Mouse (Mus musculus) large intestine, adult 2 months (tissue): ENCODE measurements at regions not wholly inside any gene's neighbourhood (a gene's known extent, or its start where the extent isn't known, plus 50 kb on each side); places are given as distances from the start of the nearest gene placed in this dataset.
A peak's percentile ranks its signal among the peaks of the same experiment; 100 is the strongest.

Experiments
- DNase-seq: peaks from one replicate; pipeline ENCODE4 v3.0.0-alpha.2; 2012; ENCODE audit warnings: low read depth, low spot score
- WGBS: fragments of 180-500 bp; shearing (Covaris S2); methylation state at CpG from one replicate; pipeline ENCODE4 v1.1.7; 2018; 5-methylcytosine and 5-hydroxymethylcytosine counted together

DNA sequence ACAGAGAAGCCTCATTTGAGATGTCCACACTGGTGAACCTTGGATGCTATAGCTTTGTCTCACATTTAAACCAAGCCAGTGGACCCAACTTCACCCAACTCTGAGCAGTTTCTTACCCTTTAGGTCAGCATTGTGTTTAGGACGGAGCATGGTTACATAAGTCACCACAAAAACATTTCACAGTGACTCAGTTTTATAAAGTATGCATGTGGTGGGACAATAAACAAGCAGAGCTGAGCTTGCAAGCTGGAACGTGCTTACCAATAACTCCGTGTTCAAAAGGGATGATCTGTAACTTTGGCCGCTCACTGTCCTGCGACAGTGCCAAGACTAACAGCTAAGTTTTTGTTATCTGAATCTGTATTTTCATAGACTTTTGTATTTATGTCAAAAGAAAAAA lies 587.8 kb downstream of the Epha4 start:
- 75% methylated on average over 5 of the region's 5 CpGs for WGBS
- no peak for DNase-seq

DNA sequence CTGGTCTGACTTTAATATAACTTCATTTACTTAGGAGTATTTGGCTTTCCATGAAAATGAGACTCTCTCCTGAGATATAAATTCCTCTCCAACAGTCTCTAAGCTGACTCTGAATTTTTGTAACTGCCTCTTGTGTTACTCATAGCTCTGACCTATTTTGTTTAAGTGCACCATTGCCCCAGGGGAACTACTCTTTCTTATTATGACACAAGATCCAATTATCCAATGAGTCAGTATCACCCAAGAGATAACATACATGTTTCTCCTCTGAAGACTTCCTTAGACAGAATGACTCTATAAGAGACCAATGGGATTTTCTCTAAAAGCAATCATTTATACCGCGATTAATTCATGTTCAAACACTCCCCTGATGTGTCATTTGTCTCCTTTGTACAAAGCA lies 586.9 kb downstream of the Epha4 start:
- no peak for DNase-seq
- WGBS: 95% methylated on average over 2 of the region's 2 CpGs

DNA sequence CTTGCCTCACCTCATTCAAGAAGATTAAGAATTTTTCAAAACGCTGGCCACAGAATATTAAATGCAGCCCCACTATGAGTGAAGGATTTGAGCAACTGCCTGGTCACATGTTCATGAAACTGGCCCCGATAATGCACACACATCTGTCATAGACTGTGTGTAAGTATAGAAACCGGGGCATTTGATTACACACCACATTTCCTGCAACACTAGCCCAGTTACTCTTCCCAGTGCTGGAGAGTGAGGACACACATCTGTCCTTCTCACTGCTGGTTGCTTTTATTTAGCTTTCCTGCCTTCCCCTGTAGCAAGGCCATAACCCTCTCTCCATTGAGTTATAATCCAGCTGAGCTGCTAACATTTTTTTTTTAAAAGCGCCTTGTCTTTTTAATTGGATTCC lies 581.4 kb downstream of the Epha4 start:
- no peak for DNase-seq
- 71% methylated on average over 4 of the region's 4 CpGs for WGBS

DNA sequence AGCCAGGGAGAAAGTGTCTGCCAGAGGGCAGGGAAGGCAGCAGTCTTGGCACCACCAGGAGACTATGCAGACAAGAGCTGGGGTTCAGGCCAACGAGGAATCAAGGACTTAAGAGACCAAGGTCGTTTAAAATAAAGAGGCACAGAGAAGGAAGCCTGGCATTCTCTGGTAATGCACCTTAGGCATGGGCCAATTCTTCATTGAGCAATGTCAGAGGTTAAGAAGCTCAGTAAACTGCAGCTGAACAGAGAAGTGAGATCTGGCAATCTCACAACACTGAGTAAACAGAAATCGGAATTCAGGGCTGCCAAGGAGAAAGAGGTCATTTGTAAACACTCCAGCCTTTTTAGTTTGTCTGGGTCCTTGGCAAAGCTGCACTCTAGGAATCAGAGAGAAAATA lies 572.2 kb downstream of the Epha4 start:
- WGBS: 2% methylated on average over 3 of the region's 3 CpGs
- no peak for DNase-seq

DNA sequence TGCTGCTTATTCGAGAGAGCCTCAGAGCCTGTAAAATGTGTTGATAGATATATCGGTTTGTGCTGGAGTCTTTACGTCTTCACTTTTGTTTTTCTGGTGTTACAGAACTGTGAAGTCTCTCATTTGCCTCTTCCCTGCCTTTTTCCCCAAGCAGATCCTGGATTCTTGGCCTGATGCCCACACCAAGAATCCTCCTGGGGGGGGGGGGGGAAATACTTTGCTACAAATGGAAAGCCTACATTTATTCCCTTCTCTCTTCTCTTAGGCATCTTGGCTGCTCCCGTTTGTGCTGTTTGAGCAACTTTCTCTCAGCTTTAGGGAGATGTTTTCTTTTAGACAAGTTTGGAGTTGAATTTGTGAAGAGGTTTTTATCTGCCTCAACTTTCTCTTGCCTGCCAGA lies 570.8 kb downstream of the Epha4 start:
- WGBS: 75% methylated on average over 4 of the region's 4 CpGs
- no peak for DNase-seq

DNA sequence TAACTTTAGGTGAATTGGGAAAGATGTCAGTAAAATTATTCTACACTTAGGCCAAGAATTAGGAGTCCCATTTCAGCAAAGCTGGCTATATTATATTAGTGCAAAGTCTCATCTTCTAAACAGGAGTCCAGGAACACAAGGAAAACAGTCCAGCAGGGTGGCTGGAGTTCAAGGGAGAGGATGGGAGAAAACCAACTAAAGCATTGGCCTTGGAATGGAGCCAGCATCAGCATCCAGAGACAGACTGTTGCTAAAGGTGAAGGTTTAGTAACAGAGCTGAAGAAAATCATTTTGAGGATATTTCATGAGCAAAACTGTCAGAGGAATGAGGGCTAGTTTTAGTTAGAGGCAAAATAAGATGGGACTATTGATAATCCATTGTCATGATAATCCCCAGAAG lies 559.9 kb downstream of the Epha4 start:
- no peak for DNase-seq

DNA sequence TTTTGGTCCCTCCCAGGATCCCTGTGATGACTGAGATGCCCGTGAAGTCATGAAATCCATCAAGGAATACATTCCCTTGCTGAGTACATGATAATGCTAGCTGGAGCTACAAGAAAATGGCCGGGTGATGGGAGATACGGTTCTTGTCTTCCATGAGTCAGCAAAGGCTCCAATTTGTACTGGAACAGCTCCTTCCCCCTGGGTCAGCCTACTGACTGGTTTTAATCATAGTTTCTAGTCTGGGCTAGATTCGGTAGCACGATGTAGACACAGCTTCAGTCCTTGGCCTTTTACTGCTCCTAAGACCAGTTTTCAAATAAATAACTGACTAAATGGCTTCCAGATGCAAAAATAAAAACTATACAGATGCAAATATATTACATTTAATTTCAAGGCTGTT lies 557.5 kb downstream of the Epha4 start:
- DNase-seq: no peak
- 91% methylated on average over 5 of the region's 5 CpGs for WGBS

DNA sequence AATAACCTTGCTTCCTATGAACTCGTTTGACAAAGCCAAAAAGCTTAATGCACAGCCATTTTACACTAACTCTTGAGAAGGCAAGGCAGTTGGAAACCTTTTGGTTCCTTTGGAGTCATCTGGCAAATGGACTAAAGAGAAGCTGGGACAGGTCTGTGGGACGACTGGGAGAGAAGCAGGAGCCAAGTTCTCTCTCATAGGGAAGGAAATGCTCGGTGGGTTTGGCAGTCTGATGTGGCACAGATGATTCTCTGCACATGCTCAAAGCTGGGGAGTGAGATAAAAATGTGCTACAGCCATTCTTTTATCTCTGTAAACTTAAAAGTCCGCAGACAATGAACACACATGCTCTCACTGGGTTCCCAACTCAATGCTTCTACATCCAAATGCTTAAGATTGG lies 556.2 kb downstream of the Epha4 start:
- DNase-seq: no peak
- 59% methylated on average over 4 of the region's 4 CpGs for WGBS

DNA sequence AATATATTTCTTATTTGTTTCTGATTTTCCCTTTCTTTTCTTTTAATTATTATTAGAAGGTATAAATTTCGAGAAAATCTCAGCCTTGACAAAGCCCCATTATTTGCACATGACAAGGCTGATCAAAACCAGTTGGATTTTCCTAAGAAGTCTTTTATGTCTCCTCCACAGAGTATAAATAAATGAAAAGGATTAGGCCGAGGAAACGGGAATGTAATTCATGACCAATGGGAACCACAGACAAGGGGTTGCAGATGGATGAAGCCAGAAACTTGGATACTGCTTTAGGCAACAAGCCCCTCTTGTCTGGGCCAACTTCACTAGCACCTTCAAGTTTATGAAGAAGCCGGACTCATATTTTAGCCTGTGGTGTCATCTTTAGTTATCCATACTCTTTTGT lies 542.4 kb downstream of the Epha4 start:
- DNase-seq: no peak
- WGBS: 79% methylated on average over 4 of the region's 4 CpGs

DNA sequence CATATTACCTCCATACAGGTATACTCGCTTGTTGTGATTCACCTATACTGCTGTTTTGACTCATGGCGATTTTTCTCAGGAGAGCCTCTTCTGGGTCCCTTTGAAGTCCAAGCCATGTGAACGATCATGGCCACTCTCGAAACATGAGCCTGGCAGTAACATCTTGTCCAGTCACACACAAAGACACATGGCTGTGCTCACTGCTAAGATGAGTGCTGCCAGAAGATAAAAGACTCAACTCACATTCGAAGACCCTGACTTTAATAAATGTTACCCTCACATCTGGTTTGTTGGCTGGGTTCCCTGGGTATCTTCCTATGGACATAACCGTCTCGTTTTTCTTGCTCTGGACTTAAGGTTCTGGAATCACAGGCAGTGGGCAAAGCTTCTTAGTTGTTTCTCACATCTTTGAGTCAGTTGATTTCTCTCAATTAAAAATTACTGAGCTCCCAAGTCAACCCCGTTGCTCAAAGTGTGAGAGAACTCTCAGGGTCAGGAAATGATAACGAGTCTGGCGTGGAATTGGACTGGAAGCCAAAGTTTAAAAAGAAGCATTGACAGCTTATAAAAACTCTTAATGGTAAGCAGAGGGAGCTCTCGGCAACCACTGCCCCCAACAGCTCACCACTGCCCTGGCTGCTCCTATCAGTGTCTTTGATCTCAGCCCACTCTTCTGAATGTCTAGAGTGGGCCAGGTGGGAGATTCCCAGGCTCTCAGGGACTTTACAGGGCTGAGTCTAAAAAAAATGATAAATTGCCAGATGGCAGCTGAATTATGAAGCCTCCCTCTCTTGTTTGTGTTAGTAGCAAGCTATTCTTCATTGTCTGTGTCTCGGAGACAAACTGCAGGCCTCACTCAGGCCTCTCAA lies 539.6 kb downstream of the Epha4 start:
- DNase-seq: no peak
- WGBS: 78% methylated on average over 12 of the region's 12 CpGs

DNA sequence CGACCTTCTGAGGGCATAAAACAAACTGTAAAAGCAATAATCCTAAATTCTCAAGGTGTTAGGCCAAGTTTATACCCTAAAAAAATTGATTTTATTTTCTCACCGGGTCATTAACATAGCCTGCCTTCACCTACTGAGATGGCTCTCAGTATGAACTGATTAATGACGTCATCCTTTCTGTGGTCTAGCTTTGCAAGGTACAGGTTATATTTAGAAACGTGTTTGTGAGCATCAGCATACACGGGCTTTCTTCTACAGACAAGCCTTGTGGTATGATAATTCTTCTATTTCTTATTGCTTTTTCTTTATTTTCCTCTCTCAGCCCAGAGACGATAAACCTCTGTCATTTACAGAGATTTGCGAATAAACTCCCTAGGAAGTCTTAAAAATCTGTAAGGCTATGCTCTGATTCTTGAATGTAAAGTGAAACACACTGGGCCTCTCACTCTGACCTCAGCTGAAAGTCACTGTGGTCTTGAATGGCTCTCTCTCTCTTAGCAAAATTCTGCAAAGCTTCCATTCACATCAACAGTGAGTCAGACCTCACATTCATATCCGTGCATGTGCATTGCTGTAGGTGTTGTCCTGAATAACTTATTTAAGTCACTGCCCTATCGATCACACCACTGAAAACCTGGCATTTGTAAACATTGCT lies 534.3 kb downstream of the Epha4 start:
- WGBS: 59% methylated on average over 9 of the region's 9 CpGs
- no peak for DNase-seq

DNA sequence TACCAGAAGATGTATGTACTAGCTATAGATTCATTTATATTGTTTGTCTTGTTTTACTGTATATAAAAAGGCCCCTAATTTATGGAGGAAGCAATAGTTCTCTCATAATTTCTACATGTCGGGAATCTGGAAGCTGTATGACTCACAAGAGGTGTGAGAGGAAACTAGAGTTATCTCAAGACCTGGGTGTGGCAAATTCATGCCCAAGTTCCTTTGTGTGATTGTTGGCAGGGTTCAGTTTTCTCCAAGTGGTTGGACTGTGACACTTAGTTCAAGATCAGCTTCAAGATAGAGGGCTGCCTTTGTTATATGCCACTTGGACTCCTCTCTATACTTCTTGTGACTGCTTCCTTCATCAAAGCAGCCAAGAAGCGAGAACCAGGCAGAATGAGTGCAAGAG lies 521.1 kb downstream of the Epha4 start:
- DNase-seq: peak; percentile 33
- 26% methylated on average over 2 of the region's 2 CpGs for WGBS

DNA sequence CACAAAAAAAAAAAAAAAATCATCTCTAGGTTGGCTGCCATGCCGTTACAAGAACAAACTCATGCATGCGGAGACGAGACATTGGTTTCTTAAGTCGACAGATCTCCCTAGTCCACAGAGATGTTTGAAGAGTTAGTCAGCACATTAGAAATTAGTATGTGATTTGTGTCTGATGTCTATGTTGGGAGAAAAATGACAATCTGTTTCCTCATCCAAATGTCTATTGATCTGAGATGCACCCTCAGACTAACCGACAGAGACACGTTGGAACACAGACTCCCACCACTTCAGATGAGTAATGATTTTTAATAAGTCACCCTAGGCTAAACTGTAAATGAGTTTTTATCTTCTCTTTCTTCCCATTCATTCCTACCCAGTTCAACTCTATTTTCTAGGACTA lies 506.9 kb downstream of the Epha4 start:
- no peak for DNase-seq
- 95% methylated on average over 6 of the region's 6 CpGs for WGBS

DNA sequence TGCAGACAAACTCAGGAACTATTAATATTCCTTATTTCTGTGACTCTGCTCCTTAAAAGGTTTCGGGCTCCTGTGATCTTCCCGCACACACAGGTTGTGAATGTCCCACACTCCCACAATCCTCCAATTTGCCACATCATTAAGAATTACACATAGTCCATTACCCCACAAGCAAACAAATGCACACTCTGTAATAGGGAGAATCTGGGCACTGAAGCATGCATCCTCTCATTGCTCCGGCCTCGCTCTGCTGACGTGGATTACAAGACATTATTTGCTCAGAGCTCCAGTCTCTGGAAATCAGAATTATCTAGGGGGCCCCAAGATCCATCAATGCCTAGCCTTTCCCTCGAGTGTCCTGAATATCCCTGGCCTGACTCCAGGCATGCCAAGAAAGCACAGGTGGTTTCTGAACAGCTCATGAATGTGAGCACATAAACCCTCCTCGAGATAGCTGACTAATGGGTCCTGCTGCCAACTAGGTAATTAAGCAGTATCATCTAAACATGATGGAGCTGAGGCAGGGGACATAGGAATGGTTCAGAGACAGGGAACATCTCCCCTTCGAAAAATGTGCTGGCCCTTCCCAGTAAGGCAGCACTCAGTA lies 504.2 kb downstream of the Epha4 start:
- 62% methylated on average over 8 of the region's 8 CpGs for WGBS
- DNase-seq: no peak

DNA sequence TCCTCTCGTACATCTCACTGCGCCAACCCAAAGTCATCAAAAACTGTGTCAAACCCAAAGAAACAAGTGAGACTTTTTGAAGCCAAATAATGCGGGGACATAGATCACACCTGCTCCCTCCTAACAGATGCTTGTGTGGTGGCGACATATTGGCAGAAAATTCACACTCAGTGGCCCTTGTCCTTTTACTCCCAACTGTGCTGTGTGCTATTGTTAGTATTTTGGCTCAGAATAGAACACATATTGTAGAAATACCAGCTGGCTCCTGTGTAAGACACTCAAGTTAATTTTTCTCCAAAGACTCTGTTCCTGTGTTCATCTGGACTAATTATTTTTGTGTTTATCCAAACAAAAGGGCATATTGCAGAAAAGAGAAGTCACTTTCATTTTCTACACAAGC lies 487.2 kb downstream of the Epha4 start:
- 92% methylated on average over 4 of the region's 4 CpGs for WGBS
- no peak for DNase-seq

DNA sequence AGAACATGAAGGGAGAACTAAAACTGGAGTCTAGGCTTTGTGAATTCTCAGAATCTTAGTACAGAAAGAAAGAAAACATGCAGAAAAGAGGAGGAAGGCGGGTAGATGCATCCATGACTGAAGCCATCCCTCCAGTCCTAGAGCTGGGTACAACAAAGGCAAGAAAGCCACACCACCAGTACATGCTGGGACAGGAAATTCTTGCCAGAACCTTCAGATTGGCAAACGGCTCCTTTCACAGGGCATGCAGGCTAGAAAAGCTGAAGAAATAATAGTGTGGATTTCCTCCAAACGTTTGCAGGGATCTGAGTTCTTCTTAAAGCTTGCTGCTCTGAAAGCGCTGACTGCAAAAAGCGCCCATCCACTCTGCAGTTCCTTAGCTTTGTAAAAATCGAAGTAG lies 486.7 kb downstream of the Epha4 start:
- 75% methylated on average over 6 of the region's 6 CpGs for WGBS
- DNase-seq: no peak

DNA sequence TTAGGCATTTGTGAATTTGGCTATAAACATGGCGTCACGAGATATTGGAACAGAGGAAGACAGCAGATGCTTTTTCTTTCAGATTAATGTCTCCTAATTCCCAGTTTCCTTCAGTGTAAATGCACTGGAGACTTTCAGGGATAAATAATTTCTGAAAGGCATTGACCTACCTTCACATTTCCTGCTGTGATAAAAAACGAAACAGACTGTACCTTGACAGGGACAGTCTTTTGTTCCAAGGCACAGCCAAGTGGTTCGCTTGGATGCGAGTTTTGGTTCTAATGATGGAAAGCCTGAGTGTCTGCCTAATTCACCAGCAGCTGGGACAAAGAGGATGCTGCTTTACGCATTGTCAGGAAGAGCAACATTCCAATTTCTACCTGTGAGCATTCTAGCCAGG lies 485.8 kb downstream of the Epha4 start:
- no peak for DNase-seq
- WGBS: 85% methylated on average over 6 of the region's 6 CpGs

DNA sequence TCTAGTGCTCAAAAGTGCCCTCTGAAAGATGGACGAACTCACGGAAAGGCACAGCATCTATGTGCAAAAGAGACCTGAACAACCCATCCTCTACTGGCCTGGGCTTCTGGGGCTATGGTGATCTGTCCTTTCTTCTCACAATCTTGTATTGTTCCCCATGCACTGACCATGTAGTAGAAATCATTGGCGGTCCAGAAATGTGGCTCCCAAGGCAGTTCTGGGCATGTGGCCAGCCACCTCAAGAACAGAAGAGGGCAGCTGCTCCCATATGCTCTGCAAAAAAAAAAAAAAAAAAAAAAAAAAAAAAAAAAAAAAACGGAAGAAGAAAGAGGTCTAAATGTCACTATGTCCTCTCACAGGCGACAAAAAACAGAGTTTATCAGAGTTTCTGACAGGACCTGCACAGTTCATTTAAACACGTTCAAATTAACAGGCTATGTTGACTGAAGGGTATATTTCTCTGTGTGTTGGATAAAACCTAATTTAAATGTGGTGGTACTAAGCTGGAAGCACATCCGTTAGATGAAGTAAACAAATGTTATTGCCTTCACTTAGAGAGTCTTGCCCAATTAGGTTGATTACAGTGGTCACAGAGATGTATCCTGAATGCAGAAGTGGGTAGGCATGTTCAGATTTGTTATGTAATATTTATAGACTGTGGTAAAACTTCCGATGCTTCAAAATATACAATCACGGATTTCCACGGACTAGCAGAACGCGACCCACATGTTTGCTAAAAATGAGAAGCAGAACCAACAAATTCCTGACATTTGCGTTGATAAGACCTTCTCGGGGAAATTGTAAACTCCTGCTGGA lies 470.9 kb downstream of the Epha4 start:
- 57% methylated on average over 14 of the region's 14 CpGs for WGBS
- no peak for DNase-seq

DNA sequence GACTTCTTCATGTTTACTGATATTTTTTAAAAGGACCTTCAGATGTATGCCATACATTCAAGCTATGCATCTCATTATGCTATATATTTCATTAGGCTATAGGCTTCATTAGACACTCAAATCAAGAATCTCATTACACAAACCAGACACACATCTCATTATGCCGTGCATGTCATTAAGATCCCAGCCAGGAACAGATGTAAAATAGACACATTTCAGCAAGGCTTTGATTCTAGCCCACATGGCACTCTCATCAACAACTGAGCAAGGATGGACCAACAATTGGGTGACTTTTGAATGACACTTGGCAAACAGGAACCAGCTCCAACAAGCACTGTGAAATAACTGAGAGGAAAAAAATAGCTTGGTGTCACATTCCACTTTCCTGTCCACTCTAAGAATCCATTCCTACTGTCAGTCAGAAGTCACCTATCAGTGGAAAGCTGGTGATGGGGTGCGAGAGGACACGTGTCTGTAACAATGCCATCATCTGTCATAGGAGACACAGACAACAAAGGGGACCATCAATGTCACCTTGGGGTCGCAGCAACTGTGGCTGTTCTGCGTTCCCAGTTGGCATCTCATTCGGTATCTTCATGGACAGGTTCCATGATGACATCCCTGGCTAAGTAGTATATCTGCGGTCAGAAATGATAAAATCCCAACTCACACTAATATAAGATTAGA lies 466.0 kb downstream of the Epha4 start:
- DNase-seq: no peak
- 93% methylated on average over 7 of the region's 7 CpGs for WGBS

DNA sequence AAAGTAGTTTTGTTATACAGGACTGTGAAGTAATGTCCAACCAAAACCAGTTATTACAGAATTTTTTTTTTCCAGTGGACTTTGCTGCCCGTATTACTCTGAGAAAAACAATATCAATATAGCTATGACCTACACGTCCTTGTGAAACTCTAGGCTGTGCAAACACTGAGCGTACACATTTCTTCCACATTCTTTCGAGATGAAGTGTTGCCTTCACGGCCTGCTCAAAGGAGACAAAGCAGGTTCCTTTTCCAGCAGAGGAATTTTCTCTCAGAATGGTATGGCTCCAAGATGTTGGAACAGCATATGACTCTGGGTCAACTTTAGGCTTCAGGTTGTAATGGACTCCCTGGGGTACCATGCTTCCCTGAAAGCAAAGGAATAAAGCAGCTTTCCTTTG lies 463.6 kb downstream of the Epha4 start:
- 42% methylated on average over 5 of the region's 5 CpGs for WGBS
- no peak for DNase-seq
